Mouse (Mus musculus) liver, embryonic 14.5 days (tissue): ENCODE results near the gene Cd86. TPM values are rescaled to one million over a fixed set of nuclear protein-coding genes. Genes with fewer than 3 reads are reported as not detected.

Experiments used
- ATAC-seq: fragments of 200-750 bp; cut with Nextera tagmentation; 2 replicates; pipeline ENCODE4 v1.8.0; 2017; ENCODE audit warnings: moderate number of reproducible peaks, mild to moderate bottlenecking, moderate library complexity; ENCODE audit not compliant: insufficient read depth
- DNase-seq, 3 experiments: peaks; one replicate each; pipeline ENCODE4 v3.0.0-alpha.2; 2012 to 2013; ENCODE audit warnings: low read depth in 3 of 3, low spot score in 3 of 3
- H3K27ac ChIP-seq: fragments of 300-500 bp; sonication (generic); 2 replicates; pipeline ENCODE4 v1.5.1; 2014; ENCODE audit warnings: moderate library complexity, mild to moderate bottlenecking, control low read depth, inconsistent platforms
- H3K27me3 ChIP-seq: fragments of 300-500 bp; sonication (generic); 2 replicates; pipeline ENCODE4 v1.6.1; 2014; ENCODE audit warnings: mild to moderate bottlenecking, low read length, moderate library complexity; ENCODE audit not compliant: control insufficient read depth, insufficient read depth
- H3K36me3 ChIP-seq: fragments of 300-500 bp; sonication (generic); replicated peaks from 2 replicates; pipeline ENCODE4 v1.6.1; 2014; ENCODE audit warnings: low read depth; ENCODE audit not compliant: control insufficient read depth, insufficient read depth
- H3K4me1 ChIP-seq, 2 experiments: fragments of 200-500 bp in 1 of 2; fragments of 300-500 bp in 1 of 2; sonication (generic) in 1 of 2; replicated peaks; 2 replicates each; pipeline ENCODE4 v1.6.1; 2012 to 2014; ENCODE audit warnings: antibody characterized with exemption in 1 of 2, inconsistent platforms in 1 of 2, low read length in 1 of 2; ENCODE audit not compliant: control insufficient read depth in 2 of 2, insufficient read depth in 2 of 2
- H3K4me2 ChIP-seq: fragments of 300-500 bp; sonication (generic); 2 replicates; pipeline ENCODE4 v1.6.1; 2014; ENCODE audit warnings: low read depth, mild to moderate bottlenecking, control low read depth, moderate library complexity
- H3K4me3 ChIP-seq, 2 experiments: fragments of 200-500 bp in 1 of 2; fragments of 300-500 bp in 1 of 2; sonication (generic) in 1 of 2; 2 replicates each; pipeline ENCODE4 v1.5.1; 2012 to 2014; ENCODE audit warnings: low read depth in 2 of 2, low read length in 2 of 2, mild to moderate bottlenecking in 2 of 2, control low read depth in 1 of 2, inconsistent platforms in 1 of 2, moderate library complexity in 1 of 2; ENCODE audit not compliant: insufficient read depth in 1 of 2
- H3K9ac ChIP-seq: fragments of 300-500 bp; sonication (generic); replicated peaks from 2 replicates; pipeline ENCODE4 v1.6.1; 2014; ENCODE audit warnings: mild to moderate bottlenecking, control low read depth, moderate library complexity
- H3K9me3 ChIP-seq: fragments of 300-500 bp; sonication (generic); 2 replicates; pipeline ENCODE4 v1.6.1; 2016; ENCODE audit warnings: low read length, mixed read lengths; ENCODE audit not compliant: control insufficient read depth
- CTCF ChIP-seq: IDR thresholded peaks from 2 replicates; pipeline ENCODE4 v1.5.1; 2016; ENCODE audit warnings: antibody characterized with exemption, low read depth, control low read depth
- EP300 ChIP-seq: IDR thresholded peaks from 2 replicates; pipeline ENCODE4 v1.6.1; 2016; ENCODE audit warnings: antibody characterized with exemption, low read depth
- WGBS: fragments of 180-500 bp; shearing (Covaris S2); extraction: QIAGEN DNeasy Blood & Tissue Kit; methylation state at CpG from one replicate; pipeline ENCODE4 v1.1.7; 2014; ENCODE audit not compliant: insufficient replicate concordance; 5-methylcytosine and 5-hydroxymethylcytosine counted together
- polyA plus RNA-seq, 2 experiments: library from polyadenylated mRNA; depleted of rRNA in 1 of 2; stranded (reverse) in 1 of 2; unstranded in 1 of 2; fragments of >200 nt; fragmentation: Nextera tagmentation in 1 of 2; extraction: Ambion mirVana in 1 of 2; gene quantifications; 2 replicates each; pipeline versions ENCODE4 v1.2.1 to v1.2.3; 2012 to 2014

Cd86 gene
- polyA plus RNA-seq, 2 experiments = 4.8 to 7.7 TPM

GRCm38 (mm10) chr16:36649304-36649703, 16.6 kb downstream of the Cd86 start:
- DNase-seq (no peak), ATAC-seq (no peak)
- Histone ChIP-seq H3K4me2 (no peak overlapping the region), H3K27me3 (no peaks in the 10 kb centered on the region), H3K4me3 (no peak overlapping the region), H3K36me3 (no peaks in the 10 kb centered on the region), H3K4me1 (no peaks in the 10 kb centered on the region), H3K27ac (no peak overlapping the region), H3K9me3 (no peaks in the 10 kb centered on the region), H3K9ac (no peak overlapping the region)
- no peak for TF ChIP-seq EP300
- TF ChIP-seq CTCF = no peak
- WGBS = 51% methylated on average over 3 of the region's 3 CpGs

- Histone ChIP-seq H3K36me3 (no peaks in the 10 kb centered on the region), H3K4me3 (no peak overlapping the region), H3K4me2 (no peak overlapping the region), H3K27ac (no peak overlapping the region), H3K9me3 (no peaks in the 10 kb centered on the region), H3K27me3 (no peaks in the 10 kb centered on the region), H3K4me1 (no peaks in the 10 kb centered on the region), H3K9ac (no peak overlapping the region)
- DNase-seq (no peak), ATAC-seq (no peak)
- TF ChIP-seq CTCF (no peak), EP300 (no peak)
- 58% methylated on average over 6 of the region's 6 CpGs for WGBS
These were observed 20.8 kb downstream of the Cd86 start for GRCm38 (mm10) chr16:36645124-36645523.

- no peaks in the 10 kb centered on the region for H3K9me3 ChIP-seq
- DNase-seq = no peak
- ATAC-seq = no peak
- no peak overlapping the region for H3K9ac ChIP-seq
- H3K27ac ChIP-seq = no peak overlapping the region
- no peaks in the 10 kb centered on the region for H3K36me3 ChIP-seq
- TF ChIP-seq EP300 (no peak), CTCF (no peak)
- H3K27me3 ChIP-seq = no peaks in the 10 kb centered on the region
- 34% methylated on average over 5 of the region's 5 CpGs for WGBS
- no peak overlapping the region for H3K4me3 ChIP-seq
- no peak overlapping the region for H3K4me2 ChIP-seq
- no peaks in the 10 kb centered on the region for H3K4me1 ChIP-seq
These were observed 23.2 kb downstream of the Cd86 start for GRCm38 (mm10) chr16:36642696-36643046.

GRCm38 (mm10) chr16:36641830-36642695, 23.8 kb downstream of the Cd86 start:
- no peak for DNase-seq
- Histone ChIP-seq H3K4me3 (no peak overlapping the region), H3K27me3 (no peaks in the 10 kb centered on the region), H3K4me1 (no peaks in the 10 kb centered on the region), H3K27ac (no peak overlapping the region), H3K4me2 (no peak overlapping the region), H3K9ac (no peak overlapping the region), H3K9me3 (no peaks in the 10 kb centered on the region), H3K36me3 (no peaks in the 10 kb centered on the region)
- 70% methylated on average over 14 of the region's 14 CpGs for WGBS
- TF ChIP-seq CTCF = no peak
- TF ChIP-seq EP300 = no peak
- ATAC-seq = no peak

GRCm38 (mm10) chr16:36640993-36641392, 24.9 kb downstream of the Cd86 start:
- Histone ChIP-seq H3K4me1 (no peaks in the 10 kb centered on the region), H3K9ac (no peak overlapping the region), H3K4me2 (no peak overlapping the region), H3K27me3 (no peaks in the 10 kb centered on the region), H3K9me3 (no peaks in the 10 kb centered on the region), H3K4me3 (no peak overlapping the region), H3K27ac (no peak overlapping the region), H3K36me3 (no peaks in the 10 kb centered on the region)
- 57% methylated on average over 5 of the region's 5 CpGs for WGBS
- ATAC-seq (no peak), DNase-seq (no peak)
- TF ChIP-seq CTCF (no peak), EP300 (no peak)
